Mouse (Mus musculus) forebrain, embryonic 12.5 days (tissue): ENCODE data around the gene Gsap. TPM values are rescaled to one million over a fixed set of nuclear protein-coding genes. Genes with fewer than 3 reads are reported as not detected.

Source experiments
- ATAC-seq: fragments of 200-750 bp; cut with Nextera tagmentation; 2 replicates; pipeline ENCODE4 v1.8.0; 2017; ENCODE audit warnings: moderate TSS enrichment; ENCODE audit not compliant: low FRiP score
- H3K27ac ChIP-seq: fragments of 300-500 bp; sonication (generic); 2 replicates; pipeline ENCODE4 v1.5.1; 2016; ENCODE audit warnings: mild to moderate bottlenecking
- H3K27me3 ChIP-seq: fragments of 300-500 bp; sonication (generic); 2 replicates; pipeline ENCODE4 v1.6.1; 2016; ENCODE audit warnings: mild to moderate bottlenecking
- H3K36me3 ChIP-seq: fragments of 300-500 bp; sonication (generic); replicated peaks from 2 replicates; pipeline ENCODE4 v1.6.1; 2016; ENCODE audit warnings: mild to moderate bottlenecking
- H3K4me1 ChIP-seq: fragments of 300-500 bp; sonication (generic); 2 replicates; pipeline ENCODE4 v1.6.1; 2016
- H3K4me2 ChIP-seq: fragments of 300-500 bp; sonication (generic); 2 replicates; pipeline ENCODE4 v1.6.1; 2016; ENCODE audit warnings: mild to moderate bottlenecking, moderate library complexity
- H3K4me3 ChIP-seq: fragments of 300-500 bp; sonication (generic); replicated peaks from 2 replicates; pipeline ENCODE4 v1.5.1; 2016; ENCODE audit warnings: mild to moderate bottlenecking
- H3K9ac ChIP-seq: fragments of 300-500 bp; sonication (generic); 2 replicates; pipeline ENCODE4 v1.6.1; 2016; ENCODE audit warnings: mild to moderate bottlenecking
- H3K9me3 ChIP-seq: fragments of 300-500 bp; sonication (generic); 2 replicates; pipeline ENCODE4 v1.6.1; 2016
- WGBS: fragments of 180-500 bp; shearing (Covaris S2); methylation state at CpG from one replicate; pipeline ENCODE4 v1.1.7; 2016; 5-methylcytosine and 5-hydroxymethylcytosine counted together
- polyA plus RNA-seq: library from polyadenylated mRNA; unstranded; fragments of >200 nt; fragmentation: Nextera tagmentation; extraction: Ambion mirVana; gene quantifications from 2 replicates; pipeline ENCODE4 v1.2.1, GENCODE M21; 2016

Gene Gsap
- polyA plus RNA-seq, 1 experiment from 2014 or later = 2.8 TPM

DNA sequence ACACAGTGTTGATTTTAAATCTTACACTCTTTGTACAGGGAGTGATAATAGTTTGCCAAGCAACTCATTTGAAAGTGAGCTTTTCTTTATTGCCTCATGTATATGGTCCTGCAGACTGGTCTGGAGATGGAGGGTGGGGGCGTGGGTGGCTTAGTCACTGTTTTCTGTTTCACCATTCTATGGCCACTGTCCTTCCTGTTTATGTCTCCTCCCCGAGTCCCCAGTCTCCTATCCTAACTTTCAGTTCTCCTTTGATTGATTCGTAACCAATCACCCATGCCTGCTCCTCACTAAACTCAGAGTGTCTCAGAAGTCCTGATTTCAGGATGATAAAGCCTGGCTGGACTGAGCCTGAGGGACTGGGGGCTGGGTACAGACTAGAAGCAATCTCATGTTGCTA is 2.4 kb downstream of the Gsap start:
- 54% methylated on average over 3 of the region's 3 CpGs for WGBS

DNA sequence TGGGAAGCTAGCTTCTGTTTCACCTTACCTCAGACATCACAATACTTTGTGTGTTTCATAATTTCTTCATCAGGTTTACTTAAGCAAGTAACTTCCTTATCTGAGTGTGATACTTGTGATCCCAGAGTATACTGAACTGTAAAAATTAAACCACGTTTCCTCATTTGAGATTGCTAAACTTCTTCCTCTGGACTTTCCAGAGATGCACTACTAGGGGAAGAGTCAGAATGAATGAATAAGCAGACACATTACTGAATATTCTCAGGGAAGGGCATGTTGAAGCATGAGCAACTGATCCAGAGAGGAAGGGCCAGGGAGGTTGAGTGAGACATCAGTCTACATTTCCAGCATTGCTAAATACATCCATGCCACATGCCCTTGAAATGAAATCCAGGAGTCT is 3.0 kb downstream of the Gsap start:
- Histone ChIP-seq H3K9me3 (peaks cover 14% of the 10 kb centered on the region), H3K4me1 (peaks cover 12% of the 10 kb centered on the region), H3K36me3 (no peaks in the 10 kb centered on the region), H3K27me3 (0 out of 2 replicates have a peak, but pooled peaks cover 3% of the 10 kb centered on the region), H3K9ac (no peak overlapping the region), H3K27ac (no peak overlapping the region), H3K4me3 (no peak overlapping the region), H3K4me2 (no peak overlapping the region)
- 83% methylated on average over 1 of the region's 1 CpGs for WGBS
- ATAC-seq = no peak

More for the DNA sequence above, 2.4 kb downstream of the Gsap start:
- Histone ChIP-seq H3K4me3 (no peak overlapping the region), H3K4me1 (peaks cover 12% of the 10 kb centered on the region), H3K9me3 (peaks cover 11% of the 10 kb centered on the region), H3K36me3 (no peaks in the 10 kb centered on the region), H3K27ac (no peak overlapping the region), H3K9ac (no peak overlapping the region), H3K27me3 (0 out of 2 replicates have a peak, but pooled peaks cover 3% of the 10 kb centered on the region), H3K4me2 (no peak overlapping the region)
- no peak for ATAC-seq

DNA sequence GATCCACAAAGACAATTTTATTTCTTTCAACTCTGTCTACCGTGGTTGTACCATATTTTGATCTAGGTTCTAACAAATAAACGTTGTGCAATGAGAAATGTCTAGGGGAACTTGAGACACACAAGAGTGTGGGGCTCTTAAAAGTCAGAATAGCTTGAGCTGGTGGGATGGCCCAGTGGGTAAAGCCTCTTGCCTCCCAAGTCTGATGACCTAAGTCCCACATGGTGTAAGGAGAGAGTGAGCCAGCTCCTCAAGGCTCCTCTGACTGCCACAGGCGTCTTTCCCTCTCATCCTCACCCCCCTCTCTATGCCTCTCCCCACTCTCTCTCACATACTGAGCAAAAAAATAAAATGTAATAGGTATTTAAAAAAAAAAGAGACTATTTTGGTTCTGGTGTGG is 3.4 kb downstream of the Gsap start:
- WGBS = 87% methylated on average over 3 of the region's 3 CpGs
- H3K4me3 ChIP-seq = no peak overlapping the region
- no peak for ATAC-seq

DNA sequence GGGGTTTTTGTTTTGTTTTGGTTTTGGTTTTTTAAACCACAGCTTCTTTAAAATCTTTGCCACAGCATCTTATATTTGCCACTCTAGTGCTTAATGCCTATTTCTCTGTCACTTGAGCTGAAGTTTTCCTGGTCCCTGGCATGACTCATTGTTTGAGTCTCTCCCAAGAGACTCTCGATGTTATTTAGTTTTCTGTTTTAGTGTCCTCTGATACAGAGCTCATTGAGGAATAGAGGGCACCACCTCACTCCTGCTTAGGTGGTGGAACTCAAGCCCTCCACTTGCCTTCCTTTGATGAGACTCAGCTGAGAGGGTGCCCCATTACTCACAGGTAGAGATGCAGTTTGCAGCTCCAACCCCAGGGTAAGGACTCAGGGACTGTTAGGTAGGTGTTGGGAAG is 17.4 kb downstream of the Gsap start:
- Histone ChIP-seq H3K27me3 (no peaks in the 10 kb centered on the region), H3K4me2 (no peak overlapping the region), H3K4me1 (no peaks in the 10 kb centered on the region), H3K36me3 (no peaks in the 10 kb centered on the region), H3K9me3 (no peaks in the 10 kb centered on the region), H3K27ac (no peak overlapping the region), H3K4me3 (no peak overlapping the region), H3K9ac (no peak overlapping the region)
- no peak for ATAC-seq
- WGBS = 83% methylated on average over 1 of the region's 1 CpGs

More for the DNA sequence above, 3.4 kb downstream of the Gsap start:
- Histone ChIP-seq H3K4me1 (peaks cover 12% of the 10 kb centered on the region), H3K4me2 (no peak overlapping the region), H3K9me3 (peaks cover 14% of the 10 kb centered on the region), H3K36me3 (no peaks in the 10 kb centered on the region), H3K9ac (no peak overlapping the region), H3K27ac (no peak overlapping the region), H3K27me3 (0 out of 2 replicates have a peak, but pooled peaks cover 3% of the 10 kb centered on the region)

DNA sequence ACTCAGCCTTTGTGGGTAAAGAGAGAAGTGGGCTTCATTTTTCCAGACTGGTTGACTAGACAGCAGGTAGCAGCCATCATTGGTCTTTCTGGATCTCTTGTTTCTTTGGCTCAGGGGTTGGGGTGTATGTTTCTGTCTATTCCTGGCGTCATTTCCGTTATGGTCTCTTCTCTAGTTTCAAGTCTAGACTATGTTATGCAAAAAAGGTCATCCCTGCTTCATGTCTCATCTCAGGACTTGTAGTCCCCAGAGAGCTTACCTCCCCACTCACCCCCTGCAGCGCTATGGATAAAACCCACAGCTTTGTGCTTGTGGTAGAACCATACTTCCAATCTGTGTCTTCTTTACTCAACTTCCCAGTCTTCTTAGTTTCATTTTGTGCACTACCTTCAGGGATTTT is 18.1 kb downstream of the Gsap start:
- WGBS = 89% methylated on average over 3 of the region's 3 CpGs
- no peak overlapping the region for H3K4me2 ChIP-seq
- no peaks in the 10 kb centered on the region for H3K36me3 ChIP-seq
- H3K27me3 ChIP-seq = no peaks in the 10 kb centered on the region
- H3K27ac ChIP-seq = no peak overlapping the region
- no peak overlapping the region for H3K9ac ChIP-seq
- no peak overlapping the region for H3K4me3 ChIP-seq
- no peak for ATAC-seq
- H3K9me3 ChIP-seq = no peaks in the 10 kb centered on the region
- H3K4me1 ChIP-seq = no peaks in the 10 kb centered on the region

DNA sequence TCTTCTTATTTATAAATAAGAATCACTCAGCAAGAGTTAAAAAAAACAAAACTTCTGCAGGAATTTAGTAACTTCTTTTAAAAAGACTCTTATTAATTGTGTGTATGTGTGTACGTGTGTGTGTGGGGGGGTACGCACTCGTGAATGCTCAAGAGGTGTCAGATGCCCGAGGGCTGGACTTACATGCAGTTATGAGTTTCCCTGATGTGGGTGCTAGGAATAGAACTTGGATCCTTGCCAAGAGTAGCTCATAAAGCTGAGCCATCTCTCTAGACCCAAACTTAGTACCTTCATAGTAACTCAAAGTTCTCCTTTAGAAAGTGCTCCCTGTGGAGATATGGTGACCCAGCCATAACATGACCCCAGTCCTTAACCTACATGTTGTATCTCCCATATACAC is 20.0 kb downstream of the Gsap start:
- Histone ChIP-seq H3K4me1 (no peaks in the 10 kb centered on the region), H3K36me3 (no peaks in the 10 kb centered on the region), H3K9ac (no peak overlapping the region), H3K9me3 (no peaks in the 10 kb centered on the region), H3K4me2 (no peak overlapping the region), H3K27ac (no peak overlapping the region), H3K4me3 (no peak overlapping the region), H3K27me3 (no peaks in the 10 kb centered on the region)
- no peak for ATAC-seq
- WGBS = 94% methylated on average over 4 of the region's 4 CpGs

DNA sequence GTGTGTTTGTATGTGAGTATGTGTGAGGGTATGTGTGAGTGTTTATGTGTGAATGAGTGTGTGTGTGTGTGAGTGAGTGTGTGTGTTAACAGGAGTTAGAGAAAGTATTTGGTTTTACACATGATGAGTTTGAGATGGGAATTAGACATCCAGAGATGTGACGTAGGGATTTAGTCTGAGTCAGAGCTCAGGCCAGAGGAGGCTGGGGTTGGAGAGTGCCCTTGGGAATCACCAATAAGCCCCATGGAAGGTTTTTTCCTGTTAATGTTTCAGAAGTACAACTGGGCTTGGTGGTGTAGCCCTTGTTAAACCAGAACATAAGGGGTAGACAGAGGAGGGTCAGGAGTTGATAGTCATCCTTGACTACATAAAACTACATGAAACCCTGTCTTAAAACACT is 25.4 kb downstream of the Gsap start:
- Histone ChIP-seq H3K4me1 (no peaks in the 10 kb centered on the region), H3K27ac (no peak overlapping the region), H3K27me3 (no peaks in the 10 kb centered on the region), H3K4me2 (no peak overlapping the region), H3K9ac (no peak overlapping the region), H3K36me3 (no peaks in the 10 kb centered on the region), H3K9me3 (no peaks in the 10 kb centered on the region), H3K4me3 (no peak overlapping the region)
- no peak for ATAC-seq
- 92% methylated on average over 1 of the region's 1 CpGs for WGBS

DNA sequence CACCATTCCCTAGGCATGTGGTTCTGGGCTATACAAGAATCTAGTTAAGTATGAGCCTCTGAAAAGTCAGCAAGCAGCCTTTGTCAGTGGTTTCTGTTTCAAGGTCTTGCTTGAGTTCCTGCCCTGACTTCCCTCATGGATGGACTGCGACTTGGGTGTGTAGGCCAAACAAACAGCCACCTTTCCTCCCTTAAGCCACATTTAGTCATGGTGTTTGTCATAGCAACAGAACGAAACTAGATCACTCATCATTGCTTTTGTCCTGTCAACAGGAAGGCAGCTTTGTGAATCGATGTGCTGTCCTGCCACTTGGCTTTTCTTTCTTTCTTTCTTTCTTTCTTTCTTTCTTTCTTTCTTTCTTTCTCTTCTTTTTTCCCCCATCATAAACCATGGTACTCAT is 26.9 kb downstream of the Gsap start:
- H3K36me3 ChIP-seq = no peaks in the 10 kb centered on the region
- H3K4me1 ChIP-seq = no peaks in the 10 kb centered on the region
- no peak for ATAC-seq
- no peaks in the 10 kb centered on the region for H3K9me3 ChIP-seq
- H3K27me3 ChIP-seq = no peaks in the 10 kb centered on the region
- 95% methylated on average over 3 of the region's 3 CpGs for WGBS
- no peak overlapping the region for H3K27ac ChIP-seq
- H3K4me3 ChIP-seq = no peak overlapping the region
- no peak overlapping the region for H3K4me2 ChIP-seq
- H3K9ac ChIP-seq = no peak overlapping the region

DNA sequence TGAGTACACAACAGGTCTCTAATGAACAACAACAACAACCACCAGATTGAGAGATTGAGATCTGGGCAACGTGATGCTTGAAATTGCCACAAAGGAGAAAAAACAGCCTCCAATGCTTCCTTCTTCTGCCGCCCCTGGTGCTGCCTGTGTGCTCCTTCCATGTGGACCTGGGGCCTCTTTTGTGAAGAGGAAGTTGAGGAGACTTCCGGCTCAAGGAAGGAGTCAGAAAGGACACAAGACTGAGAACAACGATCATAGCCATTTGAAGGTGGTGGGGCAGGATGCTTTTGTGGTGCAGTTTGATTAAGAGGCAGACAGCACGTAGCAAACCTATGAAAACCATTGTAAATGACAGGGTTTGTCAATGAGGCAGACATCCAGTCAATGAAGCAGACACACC is 27.7 kb downstream of the Gsap start:
- no peaks in the 10 kb centered on the region for H3K9me3 ChIP-seq
- no peaks in the 10 kb centered on the region for H3K27me3 ChIP-seq
- H3K27ac ChIP-seq = no peak overlapping the region
- 89% methylated on average over 5 of the region's 5 CpGs for WGBS
- no peak overlapping the region for H3K9ac ChIP-seq
- no peak overlapping the region for H3K4me2 ChIP-seq
- H3K36me3 ChIP-seq = no peaks in the 10 kb centered on the region
- no peak overlapping the region for H3K4me3 ChIP-seq
- no peak for ATAC-seq
- H3K4me1 ChIP-seq = no peaks in the 10 kb centered on the region

DNA sequence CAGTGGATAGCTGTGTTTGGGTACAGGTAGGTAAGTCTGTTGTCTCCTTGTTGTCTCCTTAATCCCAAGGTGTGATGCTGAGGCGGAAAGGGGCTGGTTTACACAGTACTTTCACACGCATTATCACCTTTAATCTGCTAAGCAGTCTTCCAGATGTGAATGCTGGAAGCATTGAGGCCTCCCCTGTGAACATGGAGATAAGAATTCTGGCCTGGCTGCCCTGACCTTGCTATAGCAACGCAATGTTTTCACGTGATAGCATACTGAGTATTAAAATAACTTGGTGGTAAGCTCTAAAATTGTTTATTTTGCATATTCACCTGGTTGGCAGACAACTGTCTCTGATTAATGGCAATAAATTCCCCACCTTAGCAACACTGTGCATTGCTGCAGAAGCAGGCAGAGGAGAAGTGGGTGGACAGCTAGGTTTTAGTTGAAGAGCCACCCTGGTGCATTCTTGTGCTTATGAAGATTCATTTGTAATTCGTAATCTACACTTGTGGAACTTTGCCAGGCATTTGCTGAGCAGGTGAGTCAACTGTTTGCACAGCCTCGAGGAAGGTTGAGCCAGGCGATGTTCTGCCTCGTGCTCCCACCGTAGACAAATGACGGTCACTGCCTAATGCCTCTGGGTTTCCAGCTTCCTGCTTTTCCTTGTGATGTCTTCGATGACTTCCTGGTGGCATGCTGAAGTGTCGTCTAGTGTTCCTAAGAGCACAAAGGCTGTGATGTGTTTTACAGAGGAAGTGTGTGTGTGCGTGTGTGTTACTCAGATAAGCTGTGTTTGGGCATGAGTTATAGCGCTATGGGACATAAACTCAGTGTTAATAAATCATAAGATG is 31.6 kb downstream of the Gsap start:
- Histone ChIP-seq H3K36me3 (no peaks in the 10 kb centered on the region), H3K4me3 (no peak overlapping the region), H3K9ac (no peak overlapping the region), H3K4me1 (no peaks in the 10 kb centered on the region), H3K9me3 (no peaks in the 10 kb centered on the region), H3K4me2 (no peak overlapping the region), H3K27ac (no peak overlapping the region), H3K27me3 (no peaks in the 10 kb centered on the region)
- 90% methylated on average over 14 of the region's 14 CpGs for WGBS
- no peak for ATAC-seq

DNA sequence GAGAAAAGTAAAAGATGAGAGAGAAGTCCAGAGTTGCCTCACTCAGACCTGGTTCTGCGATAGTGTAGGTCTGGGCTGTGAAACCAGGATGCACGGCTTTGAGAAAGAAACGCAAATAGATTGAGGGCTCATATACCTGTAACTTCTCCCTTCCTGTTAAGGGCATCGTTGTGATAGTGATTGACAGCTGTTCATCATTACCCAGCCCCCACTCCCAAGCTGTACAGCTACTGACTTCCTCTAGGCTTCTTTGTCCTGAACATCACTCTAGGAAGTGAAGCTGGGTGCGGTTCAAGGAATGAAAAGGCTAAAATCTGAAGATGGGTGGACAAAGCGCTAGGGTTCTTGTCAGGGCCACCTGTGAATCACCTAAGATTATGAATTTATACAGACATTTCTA is 46.8 kb downstream of the Gsap start:
- ATAC-seq = no peak
- Histone ChIP-seq H3K4me3 (no peak overlapping the region), H3K4me1 (no peaks in the 10 kb centered on the region), H3K9me3 (no peaks in the 10 kb centered on the region), H3K27ac (no peak overlapping the region), H3K36me3 (no peaks in the 10 kb centered on the region), H3K27me3 (no peaks in the 10 kb centered on the region), H3K4me2 (no peak overlapping the region), H3K9ac (no peak overlapping the region)
- WGBS = 95% methylated on average over 6 of the region's 6 CpGs

DNA sequence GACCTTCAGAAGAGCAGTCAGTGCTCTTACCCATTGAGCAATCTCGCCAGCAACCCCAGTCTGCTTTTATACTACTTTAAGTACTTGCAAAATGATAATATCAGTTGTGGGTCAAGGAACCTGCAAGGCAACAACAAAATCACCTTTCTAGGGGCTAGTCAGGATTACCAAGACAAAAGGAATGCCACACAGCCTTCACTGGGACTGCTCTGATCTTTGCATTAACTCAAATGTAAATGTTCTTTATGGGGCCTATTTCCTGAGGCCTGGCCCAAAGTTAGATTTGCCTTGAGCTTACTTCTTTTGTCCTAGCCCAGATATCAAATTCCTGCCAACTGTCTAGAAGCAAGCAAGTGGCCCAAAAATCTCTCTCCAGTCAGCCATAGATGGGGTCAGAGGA is 58.5 kb downstream of the Gsap start:
- no peaks in the 10 kb centered on the region for H3K9me3 ChIP-seq
- H3K36me3 ChIP-seq = no peaks in the 10 kb centered on the region
- no peak overlapping the region for H3K4me2 ChIP-seq
- no peaks in the 10 kb centered on the region for H3K27me3 ChIP-seq
- H3K9ac ChIP-seq = no peak overlapping the region
- H3K27ac ChIP-seq = no peak overlapping the region
- no peaks in the 10 kb centered on the region for H3K4me1 ChIP-seq
- 96% methylated on average over 1 of the region's 1 CpGs for WGBS
- ATAC-seq = no peak
- H3K4me3 ChIP-seq = no peak overlapping the region

DNA sequence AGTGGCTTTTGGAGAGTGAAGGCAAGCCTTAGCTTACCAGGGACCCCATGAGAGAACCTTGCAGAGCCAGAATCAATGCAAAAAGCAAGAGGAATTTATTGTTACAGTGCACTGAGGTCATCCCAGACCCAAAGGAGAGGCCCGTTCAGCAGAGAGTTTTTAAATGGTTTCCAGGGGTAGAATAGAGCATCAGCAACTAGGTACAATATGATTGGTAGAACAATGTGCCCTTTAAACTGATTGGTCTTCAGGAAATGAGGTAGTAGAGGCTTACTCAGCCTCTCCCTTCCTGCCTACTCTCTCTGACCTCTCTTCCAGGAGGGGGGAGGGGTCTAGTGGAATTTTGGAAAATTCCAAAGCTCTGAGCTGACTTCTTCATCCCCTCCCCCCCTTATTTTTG is 59.2 kb downstream of the Gsap start:
- no peak overlapping the region for H3K9ac ChIP-seq
- no peak overlapping the region for H3K4me2 ChIP-seq
- 68% methylated on average over 1 of the region's 1 CpGs for WGBS
- no peaks in the 10 kb centered on the region for H3K4me1 ChIP-seq
- no peak overlapping the region for H3K4me3 ChIP-seq
- H3K36me3 ChIP-seq = no peaks in the 10 kb centered on the region
- no peak overlapping the region for H3K27ac ChIP-seq
- no peak for ATAC-seq
- H3K27me3 ChIP-seq = no peaks in the 10 kb centered on the region
- H3K9me3 ChIP-seq = no peaks in the 10 kb centered on the region
